Mouse (Mus musculus) midbrain, postnatal 0 days (tissue): ENCODE results near the gene Snx22. TPM values are rescaled to one million over a fixed set of nuclear protein-coding genes. Genes with fewer than 3 reads are reported as not detected.

Experiments
- ATAC-seq: fragments of 200-750 bp; cut with Nextera tagmentation; 2 replicates; pipeline ENCODE4 v1.8.0; 2017; ENCODE audit warnings: moderate number of reproducible peaks, mild to moderate bottlenecking, moderate TSS enrichment, moderate library complexity; ENCODE audit not compliant: low FRiP score
- DNase-seq: peaks from one replicate; pipeline ENCODE4 v3.0.0-alpha.2; 2015; ENCODE audit warnings: low spot score
- H3K27ac ChIP-seq: fragments of 300-500 bp; sonication (generic); 2 replicates; pipeline ENCODE4 v1.5.1; 2014; ENCODE audit warnings: low read depth, mild to moderate bottlenecking, low read length, mixed read lengths
- H3K27me3 ChIP-seq: fragments of 300-500 bp; sonication (generic); 2 replicates; pipeline ENCODE4 v1.6.1; 2014; ENCODE audit warnings: low read length, control low read depth, mixed read lengths; ENCODE audit not compliant: insufficient read depth
- H3K36me3 ChIP-seq: fragments of 300-500 bp; sonication (generic); 2 replicates; pipeline ENCODE4 v1.6.1; 2014; ENCODE audit warnings: low read length, control low read depth, mixed read lengths; ENCODE audit not compliant: insufficient read depth
- H3K4me1 ChIP-seq: fragments of 300-500 bp; sonication (generic); 2 replicates; pipeline ENCODE4 v1.6.1; 2014; ENCODE audit warnings: mild to moderate bottlenecking, control low read depth, antibody characterized with exemption, low read length, mixed read lengths; ENCODE audit not compliant: insufficient read depth
- H3K4me2 ChIP-seq: fragments of 300-500 bp; sonication (generic); 2 replicates; pipeline ENCODE4 v1.6.1; 2014; ENCODE audit warnings: low read depth, mild to moderate bottlenecking, low read length, mixed read lengths; ENCODE audit not compliant: poor library complexity, severe bottlenecking
- H3K4me3 ChIP-seq: fragments of 300-500 bp; sonication (generic); 2 replicates; pipeline ENCODE4 v1.5.1; 2014; ENCODE audit warnings: low read depth, mild to moderate bottlenecking, low read length, moderate library complexity
- H3K9ac ChIP-seq: fragments of 300-500 bp; sonication (generic); replicated peaks from 2 replicates; pipeline ENCODE4 v1.6.1; 2014; ENCODE audit warnings: mild to moderate bottlenecking, low read length, moderate library complexity, mixed read lengths; ENCODE audit not compliant: poor library complexity, severe bottlenecking
- H3K9me3 ChIP-seq: fragments of 300-500 bp; sonication (generic); 2 replicates; pipeline ENCODE4 v1.6.1; 2016; ENCODE audit warnings: low read length, control low read depth
- CTCF ChIP-seq: IDR thresholded peaks from 2 replicates; pipeline ENCODE4 v1.5.1; 2016; ENCODE audit warnings: antibody characterized with exemption, mild to moderate bottlenecking
- WGBS: fragments of 180-500 bp; shearing (Covaris S2); extraction: QIAGEN DNeasy Blood & Tissue Kit; methylation state at CpG from one replicate; pipeline ENCODE4 v1.1.7; 2014; 5-methylcytosine and 5-hydroxymethylcytosine counted together
- polyA plus RNA-seq: library from polyadenylated mRNA; unstranded; fragments of >200 nt; fragmentation: Nextera tagmentation; extraction: Ambion mirVana; gene quantifications from 2 replicates; pipeline ENCODE4 v1.2.1, GENCODE M21; 2015
- total RNA-seq: library from RNA; depleted of rRNA; stranded (reverse); fragments of >200 nt; gene quantifications from 2 replicates; pipeline ENCODE4 v1.2.3, GENCODE M21; 2014

The Snx22 gene
- total and polyA plus RNA-seq, 2 experiments from 2014 or later: 6.7 to 11.1 TPM

DNA sequence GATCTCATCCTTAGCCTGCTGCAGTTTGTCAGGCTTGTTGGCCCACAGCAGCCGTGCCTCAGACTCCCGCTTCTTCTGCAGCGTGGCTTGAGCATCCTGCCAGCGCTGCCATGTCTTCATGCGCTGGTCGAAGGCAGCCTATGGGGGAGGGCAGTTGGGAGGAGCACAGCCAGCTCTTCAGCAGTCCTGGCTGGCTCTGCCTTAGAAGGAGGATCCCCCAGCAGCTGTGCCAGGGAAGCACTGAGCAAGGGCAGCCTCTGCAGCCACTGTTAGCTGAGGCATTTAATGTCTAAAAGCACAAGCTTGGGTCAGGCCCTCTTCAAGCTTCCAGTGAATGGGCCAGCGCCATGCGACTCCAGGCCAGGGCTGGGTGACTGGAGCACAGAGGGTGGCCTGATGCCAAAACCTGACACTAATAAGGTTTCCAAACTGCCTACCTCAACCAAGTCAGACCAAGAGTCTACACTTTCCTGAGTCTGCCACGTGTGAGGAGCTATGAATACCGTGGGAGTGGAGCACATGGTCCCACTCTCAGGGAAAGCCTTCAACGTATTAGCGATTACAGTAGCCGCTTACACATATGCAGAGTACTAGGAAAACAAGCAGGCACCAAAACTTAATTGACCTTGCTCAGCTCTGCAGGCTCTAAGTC is 21.2 kb upstream of the Snx22 start:
- H3K4me3 ChIP-seq: no peak overlapping the region
- ATAC-seq (no peak), DNase-seq (peak; percentile 26)
- H3K9me3 ChIP-seq: no peaks in the 10 kb centered on the region
- H3K36me3 ChIP-seq: peaks cover 68% of the 10 kb centered on the region
- no peaks in the 10 kb centered on the region for H3K27me3 ChIP-seq
- no peak overlapping the region for H3K4me2 ChIP-seq
- no peak for TF ChIP-seq CTCF
- 90% methylated on average over 13 of the region's 13 CpGs for WGBS
- no peaks in the 10 kb centered on the region for H3K4me1 ChIP-seq
- no peak overlapping the region for H3K9ac ChIP-seq
- H3K27ac ChIP-seq: no peak overlapping the region

DNA sequence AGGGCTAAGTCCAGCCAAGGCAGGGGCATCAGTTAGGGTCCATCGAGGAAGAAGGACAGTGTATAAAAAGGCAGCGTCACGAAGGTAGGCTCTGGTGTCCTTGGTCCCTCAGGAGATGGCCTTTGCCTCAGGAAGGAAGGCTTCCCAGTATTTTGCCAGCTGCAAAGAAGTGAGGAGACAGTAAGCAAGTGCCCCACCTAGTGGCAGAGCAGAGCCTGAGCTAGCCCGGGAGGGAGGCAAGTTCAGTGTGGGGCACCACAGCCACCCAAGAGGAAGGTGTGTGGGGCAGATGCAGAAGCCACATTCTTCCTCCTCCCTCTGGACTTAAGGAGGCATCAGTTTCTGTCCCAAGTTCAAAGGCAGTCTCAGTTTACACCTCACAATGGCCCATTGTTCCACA is 18.9 kb upstream of the Snx22 start:
- H3K27ac ChIP-seq: no peak overlapping the region
- no peak for ATAC-seq
- no peaks in the 10 kb centered on the region for H3K9me3 ChIP-seq
- H3K36me3 ChIP-seq: peaks cover 47% of the 10 kb centered on the region
- H3K4me1 ChIP-seq: no peaks in the 10 kb centered on the region
- no peaks in the 10 kb centered on the region for H3K27me3 ChIP-seq
- DNase-seq: peak; percentile 54
- H3K4me2 ChIP-seq: no peak overlapping the region
- no peak overlapping the region for H3K9ac ChIP-seq
- 51% methylated on average over 4 of the region's 4 CpGs for WGBS
- no peak overlapping the region for H3K4me3 ChIP-seq
- peak; percentile 74 for TF ChIP-seq CTCF

DNA sequence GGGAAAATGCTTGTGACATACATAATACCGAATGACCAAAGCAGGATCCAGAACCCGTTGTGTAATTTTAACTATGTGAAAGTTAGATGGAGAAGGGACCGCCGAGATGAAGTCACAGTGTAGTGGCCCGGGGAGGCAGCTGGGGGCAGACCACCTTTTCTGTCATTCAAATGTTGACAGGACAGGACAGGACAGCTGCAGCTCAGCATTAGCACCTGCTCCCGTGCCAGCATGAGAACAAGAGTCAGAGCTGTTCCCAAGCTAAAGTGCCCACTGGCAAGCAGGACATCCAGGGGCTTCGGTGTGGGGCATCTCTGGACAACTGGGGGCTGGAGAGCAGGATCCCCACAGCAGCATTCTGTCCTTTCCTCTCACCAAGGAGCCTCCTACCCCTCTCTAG is 17.5 kb upstream of the Snx22 start:
- H3K4me1 ChIP-seq: no peaks in the 10 kb centered on the region
- no peak overlapping the region for H3K27ac ChIP-seq
- no peak overlapping the region for H3K9ac ChIP-seq
- DNase-seq (no peak), ATAC-seq (no peak)
- peaks cover 36% of the 10 kb centered on the region for H3K36me3 ChIP-seq
- no peak for TF ChIP-seq CTCF
- H3K4me2 ChIP-seq: no peak overlapping the region
- no peaks in the 10 kb centered on the region for H3K27me3 ChIP-seq
- no peak overlapping the region for H3K4me3 ChIP-seq
- WGBS: 92% methylated on average over 7 of the region's 7 CpGs
- no peaks in the 10 kb centered on the region for H3K9me3 ChIP-seq

DNA sequence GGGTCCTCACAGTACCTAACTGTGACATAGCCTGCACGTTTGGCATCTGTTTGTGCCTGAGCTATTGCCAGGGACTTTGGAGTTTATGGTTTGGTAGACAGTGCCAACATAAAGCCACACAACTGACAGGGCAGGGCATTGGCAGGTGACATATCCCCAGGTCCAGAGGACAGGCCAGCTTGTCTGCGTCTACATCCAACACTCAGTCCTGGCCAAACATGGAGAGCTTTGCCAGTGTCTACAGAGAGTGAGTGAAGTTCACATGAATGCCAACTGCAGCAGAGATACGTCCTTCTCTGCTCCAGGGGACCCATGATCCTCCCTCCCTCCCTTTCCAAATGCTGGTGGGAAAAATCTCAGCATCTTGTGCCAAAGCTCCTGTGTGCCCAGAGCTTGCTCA is 14.7 kb upstream of the Snx22 start:
- no peak overlapping the region for H3K27ac ChIP-seq
- TF ChIP-seq CTCF: no peak
- H3K4me2 ChIP-seq: no peak overlapping the region
- no peak overlapping the region for H3K9ac ChIP-seq
- no peak overlapping the region for H3K4me3 ChIP-seq
- no peak for ATAC-seq
- H3K27me3 ChIP-seq: no peaks in the 10 kb centered on the region
- no peaks in the 10 kb centered on the region for H3K9me3 ChIP-seq
- peaks cover 18% of the 10 kb centered on the region for H3K36me3 ChIP-seq
- no peaks in the 10 kb centered on the region for H3K4me1 ChIP-seq
- WGBS: 82% methylated on average over 3 of the region's 3 CpGs
- DNase-seq: no peak

DNA sequence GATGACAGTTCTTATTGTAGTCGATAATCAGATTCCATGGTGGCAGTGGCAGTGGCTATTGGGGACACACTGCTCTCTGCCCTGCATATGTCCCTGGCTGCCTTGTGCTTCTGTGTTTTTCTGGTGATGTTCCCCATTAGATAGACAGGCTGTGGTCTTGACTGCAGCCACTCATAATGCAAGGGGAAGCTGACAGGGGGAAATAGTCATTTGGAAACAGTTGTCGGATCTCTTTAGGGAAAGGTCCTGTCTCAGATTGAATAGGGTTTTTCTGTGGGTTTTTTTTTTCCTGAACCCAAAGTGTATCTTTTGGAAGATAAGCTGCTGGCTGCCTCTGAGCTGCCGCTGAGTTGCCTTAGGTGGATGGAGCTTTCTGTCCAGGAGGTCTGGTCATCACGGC is 12.5 kb upstream of the Snx22 start:
- H3K4me3 ChIP-seq: no peak overlapping the region
- no peaks in the 10 kb centered on the region for H3K4me1 ChIP-seq
- H3K9ac ChIP-seq: no peak overlapping the region
- 81% methylated on average over 4 of the region's 4 CpGs for WGBS
- no peaks in the 10 kb centered on the region for H3K27me3 ChIP-seq
- peaks cover under 1% of the 10 kb centered on the region; the same call in 1 of the 2 replicates for H3K36me3 ChIP-seq
- no peak for DNase-seq
- H3K9me3 ChIP-seq: no peaks in the 10 kb centered on the region
- H3K4me2 ChIP-seq: no peak overlapping the region
- TF ChIP-seq CTCF: no peak
- no peak for ATAC-seq
- H3K27ac ChIP-seq: no peak overlapping the region

DNA sequence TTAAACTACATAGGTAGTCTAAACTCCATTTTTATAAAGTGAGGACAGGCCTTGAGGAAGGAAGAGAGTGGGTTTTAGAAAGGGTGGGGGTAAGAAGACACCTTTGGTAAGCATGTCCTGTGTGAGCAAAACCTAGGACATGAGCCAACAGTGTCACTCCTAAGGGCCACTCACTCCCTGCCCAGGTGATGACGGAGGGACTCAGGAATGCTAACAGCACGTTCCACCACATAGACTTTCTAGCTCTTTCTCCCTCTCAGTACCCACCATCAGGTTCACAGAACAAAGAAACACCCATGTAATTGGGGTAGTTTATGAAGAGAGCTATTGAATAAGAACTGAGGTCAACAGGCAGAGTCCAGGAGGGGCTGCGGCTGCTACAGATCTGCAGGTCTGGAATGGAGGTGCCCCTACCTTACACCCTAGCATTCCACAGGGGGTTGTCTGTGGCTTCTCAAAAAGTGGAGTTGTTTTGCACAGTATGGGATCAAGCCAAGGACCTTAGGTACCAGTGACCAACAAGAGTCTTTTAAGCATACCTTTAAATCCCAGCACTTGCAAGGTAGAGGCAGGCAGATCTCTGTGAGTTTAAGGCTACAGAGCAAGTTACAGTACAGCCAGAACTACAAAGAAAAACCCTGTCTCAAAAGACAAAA is 11.4 kb upstream of the Snx22 start:
- H3K27me3 ChIP-seq: no peaks in the 10 kb centered on the region
- no peaks in the 10 kb centered on the region for H3K36me3 ChIP-seq
- WGBS: 83% methylated on average over 3 of the region's 3 CpGs
- no peak overlapping the region for H3K4me2 ChIP-seq
- ATAC-seq: no peak
- no peak for TF ChIP-seq CTCF
- H3K9me3 ChIP-seq: no peaks in the 10 kb centered on the region
- H3K9ac ChIP-seq: no peak overlapping the region
- DNase-seq: no peak
- no peak overlapping the region for H3K4me3 ChIP-seq
- no peaks in the 10 kb centered on the region for H3K4me1 ChIP-seq
- no peak overlapping the region for H3K27ac ChIP-seq
